Mouse (Mus musculus) mouse embryonic stem cell (cell line): ENCODE measurements around the gene Prkca.

Experiments
- in situ Hi-C, 2 experiments: fragments of 300-500 bp; cut with MboI; formaldehyde crosslinking; loops; 1 replicate in 1 of 2; 3 replicates in 1 of 2; pipeline ENCODE4 v1.14.3; 2019 to 2020; ENCODE audit warnings: low sequenced_read_pairs in 2 of 2, low pct_unique_long_range_greater_than_20kb in 1 of 2, mixed read lengths in 1 of 2; ENCODE audit not compliant: unreplicated experiment in 1 of 2

Gene Prkca

DNA sequence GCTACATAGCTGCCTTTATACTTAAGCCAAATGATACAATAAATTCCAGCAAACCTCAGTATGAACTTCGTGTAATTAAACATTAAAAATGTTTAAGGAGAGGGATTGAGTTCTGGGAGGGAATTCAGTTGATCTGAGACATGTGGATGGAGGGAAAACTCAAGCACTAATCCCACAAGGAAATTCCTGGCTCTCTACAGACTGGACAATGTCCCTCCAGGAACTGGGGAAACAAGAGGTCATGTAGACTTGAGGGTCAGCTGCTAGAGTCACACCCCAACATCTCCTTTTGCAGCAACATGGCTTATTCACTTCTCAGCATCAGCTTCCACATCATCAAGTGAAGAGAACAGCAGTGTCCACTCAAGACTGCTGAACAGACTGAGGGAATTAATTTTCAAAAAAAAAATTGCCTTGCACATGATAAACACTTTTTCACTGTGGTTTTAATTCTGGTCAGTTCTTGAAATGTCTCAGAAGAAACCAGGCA is 93.5 kb downstream of the Prkca start:
- in situ Hi-C loops: no loop called here

DNA sequence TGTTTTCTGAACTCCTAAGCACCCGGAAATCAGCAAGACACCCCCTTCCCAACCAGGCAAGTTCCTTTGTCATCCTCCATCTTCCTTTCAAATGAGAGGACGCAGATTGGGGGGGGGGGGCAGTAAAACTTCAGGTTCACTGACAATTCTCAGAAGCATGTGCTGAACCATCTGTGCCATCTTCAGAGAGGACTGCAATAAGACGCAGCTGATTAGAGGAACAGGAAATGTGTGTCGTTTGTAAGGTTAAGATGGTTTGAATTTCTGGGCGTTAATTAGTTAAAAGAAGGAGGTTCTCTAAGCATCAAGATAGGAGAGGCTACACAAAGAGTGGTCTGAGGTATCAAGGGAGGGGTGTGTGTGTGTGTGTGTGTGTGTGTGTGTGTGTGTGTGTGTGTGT is 94.2 kb downstream of the Prkca start:
- in situ Hi-C loops: no loop called here

DNA sequence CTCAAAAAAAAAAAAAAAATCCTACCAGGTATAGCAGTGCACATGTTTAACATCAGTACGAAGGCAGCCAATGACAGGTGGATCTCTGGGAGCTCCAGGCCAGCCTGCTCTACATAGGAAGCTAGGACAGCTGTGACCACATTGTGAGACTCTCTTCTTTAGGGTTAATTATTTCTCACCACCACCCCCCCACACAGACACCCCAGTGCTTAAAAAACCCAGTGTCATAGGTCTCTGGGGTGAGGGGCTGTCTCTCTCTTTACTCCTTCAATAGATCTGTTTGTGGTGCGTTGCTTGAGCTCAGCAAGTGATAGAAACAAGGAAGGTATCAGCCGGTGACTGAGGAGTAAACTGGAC is 94.7 kb downstream of the Prkca start:
- in situ Hi-C loops: no loop called here

DNA sequence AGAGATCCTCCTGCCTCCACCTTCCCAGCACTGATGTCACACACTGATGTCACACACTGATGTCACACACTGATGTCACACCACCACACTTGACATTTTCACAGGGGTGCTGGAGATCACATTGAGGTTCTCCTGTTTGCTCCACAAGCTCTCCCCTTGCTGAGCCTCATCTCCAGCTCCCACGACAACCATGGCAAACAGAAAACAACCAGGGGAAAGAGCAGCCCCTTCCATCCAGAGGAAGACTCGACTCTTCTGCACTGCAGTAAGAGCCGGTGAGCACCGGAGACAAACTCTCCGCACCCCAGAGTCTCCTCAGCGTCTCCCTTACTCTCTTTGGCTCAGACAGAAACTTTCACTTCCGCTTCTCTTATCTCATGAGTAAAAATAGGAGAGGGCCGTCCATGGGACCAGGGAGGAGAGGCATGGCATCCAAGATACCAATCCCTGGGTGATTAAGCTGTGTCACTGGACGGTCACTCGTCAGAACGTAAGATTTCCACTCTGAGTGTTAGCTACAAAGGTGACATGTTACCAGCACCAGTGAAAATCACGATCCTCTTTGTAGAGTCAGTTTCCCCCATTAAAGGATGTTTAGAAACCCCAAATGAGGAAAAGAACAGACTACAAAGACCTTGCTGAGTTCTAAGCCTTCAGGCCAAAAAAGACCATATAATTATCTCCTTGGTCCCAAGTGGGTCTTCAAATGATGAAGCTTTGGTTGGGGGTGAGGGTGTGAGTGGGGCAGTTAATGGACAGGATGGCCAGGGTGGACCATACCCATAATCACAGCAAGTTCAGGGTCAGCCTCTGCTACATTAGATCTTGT is 95.3 kb downstream of the Prkca start:
- in situ Hi-C loops: no loop called here

DNA sequence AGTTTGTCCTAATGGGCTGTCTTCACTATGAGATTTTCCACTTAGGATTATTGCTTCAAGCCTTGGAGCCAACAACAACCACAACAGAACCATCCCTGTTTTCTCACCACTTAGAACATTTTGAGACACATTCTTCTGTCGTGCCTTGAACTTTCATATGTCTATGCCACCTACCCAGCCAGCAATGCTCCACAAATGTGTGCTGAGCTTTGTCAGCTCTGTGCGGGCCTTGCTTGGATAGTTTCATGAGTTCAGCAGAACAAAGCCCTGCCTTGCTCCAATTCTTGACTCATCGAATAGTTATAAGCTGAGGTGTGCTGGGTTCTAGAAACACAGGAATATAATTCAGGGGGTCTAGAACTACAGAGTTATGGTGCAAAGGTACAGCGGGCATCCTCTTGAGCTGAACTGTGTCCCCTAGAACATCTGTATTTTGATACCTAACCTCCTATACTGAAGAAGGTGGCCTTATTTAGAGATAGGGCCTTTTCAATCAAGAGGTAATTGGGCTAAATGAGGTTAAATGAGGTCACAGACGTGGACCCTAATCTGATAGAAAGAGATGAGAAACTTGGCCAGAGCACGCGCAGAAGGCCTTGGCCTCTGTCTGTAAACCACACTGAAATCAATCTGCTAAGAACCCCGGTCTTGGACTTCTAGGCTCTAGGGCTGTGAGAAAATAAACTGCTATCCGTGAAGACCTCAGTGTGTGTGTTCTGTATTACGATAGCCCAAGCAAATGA is 96.4 kb downstream of the Prkca start:
- in situ Hi-C loops: no loop called here

DNA sequence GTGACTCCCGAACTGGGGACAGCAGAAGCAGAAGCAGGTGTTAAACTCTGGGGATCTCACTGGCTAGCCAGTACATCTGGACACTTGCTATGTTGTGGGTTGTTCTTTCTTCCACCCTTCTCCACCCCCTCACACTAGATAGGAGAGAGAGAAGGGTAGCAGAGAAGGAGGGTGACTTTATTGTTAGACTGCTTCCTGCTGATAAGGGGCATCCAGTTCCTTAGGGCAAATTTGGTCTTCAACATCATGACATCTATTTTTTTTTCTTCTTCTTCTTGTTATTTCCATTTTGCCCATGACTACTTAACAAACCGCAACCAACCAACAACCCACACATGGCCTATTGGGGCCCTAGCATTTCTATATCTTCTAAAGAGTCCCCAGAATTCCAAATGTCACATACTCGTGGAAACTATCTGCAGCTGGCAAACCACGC is 97.4 kb downstream of the Prkca start:
- in situ Hi-C loops: no loop called here

DNA sequence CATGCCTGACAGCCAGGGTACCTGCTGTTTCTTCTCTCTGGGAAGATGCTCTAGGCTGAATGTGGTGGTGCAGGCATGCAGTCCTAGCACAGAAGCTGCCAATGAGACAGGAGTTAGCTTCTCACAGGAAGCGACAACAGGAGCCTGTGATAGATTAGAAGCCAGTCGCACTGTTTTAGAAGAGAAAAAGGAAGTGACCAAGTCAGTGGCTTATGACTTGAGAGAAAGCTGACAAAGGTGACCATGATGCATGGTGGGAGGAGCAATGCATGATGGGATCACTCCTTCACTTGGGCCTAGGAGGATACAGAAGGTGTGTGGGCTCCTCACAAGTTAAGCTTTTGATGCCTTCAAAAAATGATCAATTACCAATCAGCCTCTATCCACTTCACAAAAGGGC is 99.5 kb downstream of the Prkca start:
- in situ Hi-C loops: no loop called here

DNA sequence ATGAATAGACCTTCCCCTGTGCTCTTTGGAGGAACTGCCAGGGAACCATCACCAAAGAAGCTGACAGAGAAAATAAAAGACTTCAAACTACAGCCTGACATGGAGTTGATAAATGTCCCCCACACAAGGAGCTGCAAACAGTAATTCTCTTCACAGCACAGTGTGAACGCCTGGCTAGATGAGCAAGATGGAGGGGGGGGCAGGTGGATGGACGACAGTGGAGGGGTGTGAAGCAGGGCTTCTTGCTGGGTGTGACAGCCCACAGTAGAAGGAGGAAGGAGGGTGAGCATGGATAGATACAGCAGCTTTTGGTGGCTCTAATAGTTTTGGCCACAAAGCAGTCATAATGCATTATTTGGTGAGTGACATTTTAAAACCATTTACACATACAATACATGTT is 100.1 kb downstream of the Prkca start:
- in situ Hi-C loops: no loop called here

DNA sequence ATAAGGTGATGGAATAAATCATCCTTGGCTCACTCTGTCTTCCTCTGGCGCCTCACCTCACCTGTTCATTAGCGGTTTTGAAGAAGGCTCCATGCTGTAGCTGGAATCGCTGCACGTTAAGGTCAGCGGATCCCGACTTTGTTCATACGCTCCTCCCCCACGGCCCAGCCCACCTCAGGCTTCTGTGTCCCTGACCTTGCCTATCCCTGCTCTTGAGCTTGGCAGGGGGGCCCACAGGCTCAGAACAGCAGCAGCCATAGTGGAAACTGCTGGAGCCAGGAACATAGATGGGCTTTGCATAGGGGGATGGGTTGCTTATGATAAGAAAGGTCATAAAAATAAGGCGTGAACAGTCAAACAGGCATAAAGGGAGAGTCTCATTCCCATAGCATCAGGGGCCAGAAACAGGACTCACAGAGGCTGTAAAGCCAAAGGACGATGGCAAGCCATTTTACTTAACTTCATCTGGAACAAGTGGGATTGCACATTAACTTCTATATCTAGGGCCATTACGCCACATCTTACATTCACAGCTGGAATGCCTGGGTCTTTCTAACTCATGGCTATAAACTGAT is 102.7 kb downstream of the Prkca start:
- in situ Hi-C loops: no loop called here

DNA sequence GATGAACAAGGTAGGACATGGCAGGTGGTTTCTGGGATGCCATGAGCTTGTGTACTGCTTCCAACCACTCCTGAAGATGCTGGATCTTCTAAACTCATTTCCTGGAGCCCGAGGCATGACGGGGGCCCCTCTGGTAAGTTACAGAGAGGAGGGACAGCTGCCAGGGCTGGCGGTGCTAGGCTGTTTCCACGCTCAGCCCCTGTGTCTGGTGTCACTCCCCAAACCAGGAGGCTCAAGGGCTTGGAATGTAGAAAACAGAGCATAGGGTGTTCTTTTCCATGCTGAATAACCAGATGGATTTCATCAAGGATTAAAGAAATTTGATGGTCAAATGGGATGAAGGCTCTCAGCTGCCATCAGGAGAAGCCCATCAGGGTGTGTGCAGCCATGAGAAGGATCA is 104.6 kb downstream of the Prkca start:
- in situ Hi-C loops: no loop called here

DNA sequence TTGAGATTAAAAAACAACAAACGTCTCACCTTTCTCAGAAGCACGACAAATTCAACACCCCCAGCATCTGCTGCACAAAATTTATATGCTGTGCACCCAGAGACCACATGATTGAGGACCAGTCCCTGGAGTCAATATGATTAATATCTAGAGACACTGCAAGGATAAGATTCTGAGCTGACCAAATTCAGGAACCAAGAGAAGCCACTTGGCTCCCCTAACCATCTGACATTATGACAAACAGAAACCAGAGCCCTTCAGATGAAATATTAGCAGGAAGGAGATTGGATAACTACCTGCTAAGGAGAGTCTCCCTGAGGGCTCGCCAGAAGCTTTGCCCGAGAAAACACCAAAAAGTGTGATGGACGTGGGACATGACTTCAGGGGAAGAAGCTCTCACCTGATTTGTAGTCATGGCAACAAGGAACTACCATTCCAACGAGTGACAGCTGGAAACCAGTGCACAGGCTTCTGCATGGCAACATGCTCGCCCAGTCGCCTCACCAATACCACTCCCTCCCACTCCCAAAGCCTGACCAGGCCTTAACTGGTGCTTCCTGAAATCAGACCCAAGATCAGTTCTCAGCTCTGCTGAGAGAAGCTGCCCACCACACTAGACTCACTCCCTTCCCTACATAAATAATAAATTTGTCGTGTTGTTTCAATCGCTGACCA is 106.8 kb downstream of the Prkca start:
- in situ Hi-C loops: no loop called here

DNA sequence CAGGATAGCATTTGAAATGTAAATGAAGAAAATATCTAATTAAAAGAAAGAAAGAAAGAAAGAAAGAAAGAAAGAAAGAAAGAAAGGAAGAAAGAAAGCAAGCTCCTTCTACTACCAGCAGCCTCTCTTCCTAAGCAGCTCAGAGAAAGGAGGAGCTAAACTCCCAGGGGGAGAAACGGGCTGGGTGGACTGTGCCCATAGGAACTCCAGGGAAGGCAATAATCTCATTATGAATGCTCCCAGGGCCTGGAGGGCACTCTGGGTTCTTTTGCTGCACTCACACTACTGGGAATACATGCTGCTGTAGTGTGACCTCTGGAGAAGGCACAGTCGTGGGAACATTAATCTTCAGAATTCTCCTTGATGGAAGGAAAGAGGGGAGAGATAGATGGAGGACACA is 107.5 kb downstream of the Prkca start:
- in situ Hi-C loops: no loop called here

DNA sequence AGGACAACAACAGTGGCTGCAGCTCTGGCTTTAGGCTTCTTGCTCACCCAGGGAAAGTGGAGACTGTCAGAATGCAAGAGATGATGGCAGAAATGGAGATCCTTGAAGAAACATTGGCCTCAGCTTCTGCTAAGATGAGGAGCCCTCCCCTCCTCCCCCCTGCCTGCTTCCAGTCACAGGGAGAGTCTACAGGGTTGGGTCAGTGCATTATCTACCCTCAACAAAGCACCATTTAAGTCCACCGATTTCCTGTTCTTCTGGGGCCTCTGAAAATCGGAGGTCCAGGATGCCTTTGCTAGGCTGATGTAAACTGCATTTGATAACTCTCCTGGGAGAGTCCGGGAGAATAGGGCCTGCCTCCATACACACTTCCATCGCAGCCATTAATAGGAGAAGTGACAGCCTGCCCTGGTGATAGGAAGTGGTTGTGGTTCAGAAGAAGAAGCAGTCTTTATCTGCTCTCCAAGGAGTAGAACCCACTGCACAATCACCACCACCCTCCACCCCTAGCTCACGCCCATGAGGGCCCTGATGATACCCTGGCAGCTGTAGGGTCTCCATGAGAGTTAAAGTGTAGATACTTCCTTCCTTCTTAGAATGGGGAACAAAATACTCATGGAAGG is 108.5 kb downstream of the Prkca start:
- in situ Hi-C loops: no loop called here

DNA sequence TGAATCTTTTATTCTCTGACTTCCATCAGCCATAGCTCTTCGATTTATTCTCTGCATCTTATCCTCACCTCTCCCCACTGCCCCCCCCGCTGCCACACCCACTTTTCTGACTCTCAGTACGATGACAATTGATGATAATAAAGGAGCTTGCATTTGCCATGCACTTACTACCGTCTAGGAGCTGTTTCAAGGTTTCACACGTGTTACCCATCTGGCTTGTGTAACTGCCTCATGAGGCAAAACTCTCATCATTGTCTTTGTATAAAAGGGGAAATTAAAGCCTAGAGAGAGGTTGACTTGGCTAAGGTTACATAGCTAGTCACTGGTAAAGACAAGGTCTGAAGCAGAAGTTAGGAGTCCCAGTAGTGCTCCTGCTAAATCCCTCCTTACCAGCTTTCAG is 110.7 kb downstream of the Prkca start:
- in situ Hi-C loops: no loop called here

DNA sequence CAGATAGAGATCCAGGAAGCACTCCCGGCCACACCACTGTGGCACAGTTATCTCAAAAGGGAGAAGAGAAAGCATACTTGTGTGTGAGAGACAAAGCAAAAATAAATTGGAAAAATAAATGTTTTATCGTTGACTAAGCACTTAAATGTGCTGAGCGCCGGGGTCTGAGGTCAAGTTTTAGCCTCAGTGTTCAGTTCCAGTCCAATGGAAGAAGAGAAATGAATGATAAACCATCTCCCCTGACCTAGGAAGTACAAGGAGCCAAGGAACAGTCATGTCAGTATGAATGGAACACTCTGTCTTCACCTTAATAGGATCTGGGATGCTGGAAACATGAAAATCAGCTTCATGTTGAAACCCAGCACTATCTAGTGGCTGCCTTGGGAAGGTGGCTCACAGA is 113.6 kb downstream of the Prkca start:
- in situ Hi-C loops: no loop called here

DNA sequence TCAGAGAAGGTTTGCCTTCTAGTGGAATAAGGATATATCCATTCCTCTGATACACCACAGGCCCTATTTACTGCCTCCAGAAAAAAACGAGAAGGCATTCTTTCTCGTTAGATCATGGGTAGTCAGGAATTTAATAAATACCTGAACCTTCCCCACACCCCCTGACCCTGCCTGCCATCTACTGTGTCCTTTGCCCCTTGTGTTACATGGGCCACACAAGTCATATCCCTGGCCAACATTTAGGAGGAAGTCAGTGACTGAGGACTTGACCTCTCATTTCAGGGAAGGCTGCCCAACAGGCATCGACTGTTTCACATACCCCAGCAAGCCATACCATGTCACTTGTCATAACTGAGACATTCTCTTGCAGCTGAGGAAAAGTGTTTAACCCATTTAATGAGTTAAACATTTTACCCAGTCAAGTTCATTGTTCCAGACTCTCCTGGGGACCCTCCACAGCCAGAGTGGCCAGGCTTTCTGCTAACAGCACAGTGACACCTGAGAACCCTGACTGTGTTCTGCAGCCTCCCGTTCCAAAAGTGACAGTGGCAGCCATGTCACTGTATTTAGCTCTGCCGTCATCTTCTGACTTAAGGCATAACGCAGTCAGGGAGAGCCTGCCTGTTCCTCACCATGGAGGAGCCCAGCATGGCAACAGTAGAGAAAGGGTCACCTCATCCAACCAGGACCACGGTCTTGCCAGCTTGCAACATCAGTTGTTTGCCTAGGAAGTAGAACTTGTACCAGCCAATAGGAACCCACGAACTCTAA is 114.4 kb downstream of the Prkca start:
- in situ Hi-C loops: no loop called here

DNA sequence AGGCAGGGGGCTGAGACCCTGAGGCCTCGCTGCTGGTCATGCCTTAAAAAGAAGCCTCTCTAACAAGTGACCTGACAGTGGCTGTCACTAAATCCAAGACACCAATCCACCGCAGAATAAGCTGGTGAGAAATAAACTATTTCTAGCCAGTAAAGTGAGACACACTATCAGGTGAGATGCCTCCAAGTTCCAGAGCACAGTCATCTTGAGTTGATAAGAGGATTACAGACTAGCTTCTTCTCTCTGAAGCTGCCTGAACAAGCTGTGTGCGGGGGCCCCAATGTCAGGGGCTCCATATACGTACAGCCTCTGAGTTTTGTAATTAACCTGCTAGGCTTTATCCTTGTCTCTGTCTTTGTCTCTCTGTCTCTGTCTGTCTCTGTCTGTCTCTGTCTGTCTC is 115.2 kb downstream of the Prkca start:
- in situ Hi-C loops: no loop called here

DNA sequence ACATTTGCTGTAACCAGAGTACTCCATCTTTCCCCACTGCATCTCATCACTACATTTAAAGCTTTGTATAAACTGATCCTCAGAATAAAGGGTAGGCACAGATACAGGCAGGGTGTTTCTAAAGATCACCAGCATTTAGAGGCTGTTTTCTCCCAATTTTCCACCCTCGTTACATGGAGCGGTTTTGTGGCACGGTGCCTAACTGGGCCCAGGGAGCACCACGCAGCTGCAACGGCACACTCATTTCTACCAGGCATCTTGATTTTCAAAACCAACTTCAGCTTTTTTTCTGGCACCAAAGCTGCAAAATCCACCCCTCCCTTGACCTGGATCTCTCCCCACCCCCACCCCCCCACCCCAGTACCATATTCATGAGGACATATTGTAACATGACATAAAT is 117.5 kb downstream of the Prkca start:
- in situ Hi-C loops: no loop called here
